Mouse (Mus musculus) adrenal gland, postnatal 36 days (tissue): ENCODE data around the gene Cnn3. TPM values are rescaled to one million over a fixed set of nuclear protein-coding genes. Genes with fewer than 3 reads are reported as not detected.

ENCODE experiments used
- DNase-seq, 2 experiments: peaks; one replicate each; pipeline ENCODE4 v3.0.0; 2021; ENCODE audit warnings: mixed read lengths in 1 of 2
- total RNA-seq, 2 experiments: library from RNA; stranded (reverse); gene quantifications; 2 replicates each; pipeline ENCODE4 v1.2.3; 2021

Cnn3 gene
- total RNA-seq, 2 experiments from 2014 or later: 284 to 529 TPM

GRCm38 (mm10) chr3:121490941-121491340, 64.6 kb downstream of the Cnn3 start:
- peak; percentile 61 to 70 for DNase-seq

- DNase-seq: no peak
Observed at GRCm38 (mm10) chr3:121492026-121492425, 65.7 kb downstream of the Cnn3 start.

- DNase-seq: peak; percentile 31 to 41
Observed at GRCm38 (mm10) chr3:121493997-121494421, 67.7 kb downstream of the Cnn3 start.

- DNase-seq: peak; percentile 88 to 91
Observed at GRCm38 (mm10) chr3:121500225-121500624, 73.9 kb downstream of the Cnn3 start.

GRCm38 (mm10) chr3:121500734-121501133, 74.4 kb downstream of the Cnn3 start:
- DNase-seq: no peak

- no peak for DNase-seq
Observed at GRCm38 (mm10) chr3:121504927-121505487, 78.7 kb downstream of the Cnn3 start.

GRCm38 (mm10) chr3:121506175-121506574, 79.9 kb downstream of the Cnn3 start:
- DNase-seq: peak in 1 of 2 experiments; percentile 26

GRCm38 (mm10) chr3:121506756-121507155, 80.5 kb downstream of the Cnn3 start:
- DNase-seq: no peak

- DNase-seq: no peak
Observed at GRCm38 (mm10) chr3:121507678-121508077, 81.4 kb downstream of the Cnn3 start.

Other genes with a start within 250 kb of the Cnn3 start
- 10 to 100 TPM; 38.5 to 39.2 TPM for gene Tmem56, start 143.4 kb upstream of the Cnn3 start, total RNA-seq
- gene Alg14, start 134.7 kb upstream of the Cnn3 start, total RNA-seq: 10 to 100 TPM; 35.0 to 41.2 TPM
- gene Slc44a3, start 105.9 kb downstream of the Cnn3 start, total RNA-seq: 10 to 100 TPM; 18.4 to 26.2 TPM
- gene 4930432M17Rik, start 244.3 kb downstream of the Cnn3 start, total RNA-seq: not detected